Mouse (Mus musculus) intestine, embryonic 14.5 days (tissue): ENCODE results near the gene Anapc5. TPM values are rescaled to one million over a fixed set of nuclear protein-coding genes. Genes with fewer than 3 reads are reported as not detected.
A peak's percentile ranks its signal among the peaks of the same experiment; 100 is the strongest.

ENCODE experiments used
- ATAC-seq: fragments of 200-750 bp; cut with Nextera tagmentation; replicated peaks from 2 replicates; pipeline ENCODE4 v1.8.0; 2017; ENCODE audit warnings: low read depth, moderate number of reproducible peaks, moderate TSS enrichment, moderate library complexity; ENCODE audit not compliant: low FRiP score, low TSS enrichment
- DNase-seq: peaks from one replicate; pipeline ENCODE4 v3.0.0-alpha.2; 2018; ENCODE audit warnings: low spot score
- H3K27ac ChIP-seq: fragments of 300-500 bp; sonication (generic); 2 replicates; pipeline ENCODE4 v1.5.1; 2014; ENCODE audit warnings: low read depth, mild to moderate bottlenecking, control low read depth
- H3K27me3 ChIP-seq: fragments of 300-500 bp; sonication (generic); replicated peaks from 2 replicates; pipeline ENCODE4 v1.6.1; 2014; ENCODE audit warnings: low read length, control low read depth; ENCODE audit not compliant: control insufficient read depth, insufficient read depth
- H3K36me3 ChIP-seq: fragments of 300-500 bp; sonication (generic); 2 replicates; pipeline ENCODE4 v1.6.1; 2014; ENCODE audit warnings: low read length, control low read depth; ENCODE audit not compliant: control insufficient read depth, insufficient read depth
- H3K4me1 ChIP-seq: fragments of 300-500 bp; sonication (generic); replicated peaks from 2 replicates; pipeline ENCODE4 v1.6.1; 2014; ENCODE audit warnings: low read length, control low read depth, mixed read lengths; ENCODE audit not compliant: control insufficient read depth, insufficient read depth
- H3K4me2 ChIP-seq: fragments of 300-500 bp; sonication (generic); 2 replicates; pipeline ENCODE4 v1.6.1; 2014; ENCODE audit warnings: low read length
- H3K4me3 ChIP-seq: fragments of 300-500 bp; sonication (generic); 2 replicates; pipeline ENCODE4 v1.5.1; 2014; ENCODE audit warnings: low read depth, low read length, control low read depth, mixed read lengths
- H3K9ac ChIP-seq: fragments of 300-500 bp; sonication (generic); 2 replicates; pipeline ENCODE4 v1.6.1; 2014; ENCODE audit warnings: mild to moderate bottlenecking, low read length
- H3K9me3 ChIP-seq: fragments of 300-500 bp; sonication (generic); 2 replicates; pipeline ENCODE4 v1.6.1; 2016; ENCODE audit warnings: low read length, control low read depth; ENCODE audit not compliant: control insufficient read depth
- WGBS: fragments of 180-500 bp; shearing (Covaris S2); extraction: QIAGEN DNeasy Blood & Tissue Kit; methylation state at CpG from one replicate; pipeline ENCODE4 v1.1.7; 2014; 5-methylcytosine and 5-hydroxymethylcytosine counted together
- polyA plus RNA-seq: library from polyadenylated mRNA; unstranded; fragments of >200 nt; fragmentation: Nextera tagmentation; extraction: Ambion mirVana; gene quantifications from 2 replicates; pipeline ENCODE4 v1.2.1, GENCODE M21; 2014

Anapc5 gene
- polyA plus RNA-seq, 1 experiment from 2014 or later: 448 TPM

GRCm38 (mm10) chr5:122764032-122764464 is 57.1 kb downstream of the Anapc5 start:
- WGBS: 56% methylated on average over 10 of the region's 10 CpGs
- Histone ChIP-seq H3K4me1 (no peaks in the 10 kb centered on the region), H3K27ac (no peak overlapping the region), H3K27me3 (no peaks in the 10 kb centered on the region), H3K9ac (no peak overlapping the region), H3K9me3 (no peaks in the 10 kb centered on the region), H3K4me3 (no peak overlapping the region), H3K4me2 (no peak overlapping the region), H3K36me3 (0 out of 2 replicates have a peak, but pooled peaks cover 4% of the 10 kb centered on the region)
- ATAC-seq (0 out of 2 replicates have a peak, but pooled peaks have one; percentile 13), DNase-seq (no peak)

DNA sequence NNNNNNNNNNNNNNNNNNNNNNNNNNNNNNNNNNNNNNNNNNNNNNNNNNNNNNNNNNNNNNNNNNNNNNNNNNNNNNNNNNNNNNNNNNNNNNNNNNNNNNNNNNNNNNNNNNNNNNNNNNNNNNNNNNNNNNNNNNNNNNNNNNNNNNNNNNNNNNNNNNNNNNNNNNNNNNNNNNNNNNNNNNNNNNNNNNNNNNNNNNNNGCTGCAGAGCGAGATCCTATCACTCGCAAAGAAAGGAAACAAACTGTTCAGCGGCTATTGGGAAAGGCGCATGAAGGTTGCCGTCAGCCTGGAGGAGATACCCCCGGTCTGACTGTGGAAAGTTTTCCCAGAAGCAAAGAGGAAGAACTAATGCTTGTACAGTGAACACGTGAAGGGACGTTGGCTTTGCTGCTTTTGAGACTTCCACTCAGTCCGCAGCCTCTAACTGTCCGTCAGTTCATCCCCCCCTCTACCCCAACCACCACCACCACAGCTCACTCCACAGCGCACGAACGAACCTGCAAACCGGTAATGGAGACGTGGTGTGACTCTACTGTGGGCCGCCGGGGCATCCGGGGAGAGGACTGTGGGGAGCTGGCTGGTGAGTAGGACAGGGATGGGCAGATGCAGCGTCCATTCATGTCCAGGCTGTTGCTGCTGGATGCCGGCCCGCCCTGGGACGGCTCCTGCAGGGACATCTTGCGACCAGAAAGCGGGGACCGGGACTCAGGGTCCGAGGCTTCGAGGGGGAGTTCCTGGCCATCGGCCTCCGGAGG is 57.7 kb downstream of the Anapc5 start:
- peaks cover 8% of the 10 kb centered on the region for H3K36me3 ChIP-seq
- H3K4me2 ChIP-seq: no peak overlapping the region
- ATAC-seq (0 out of 2 replicates have a peak, but pooled peaks have one; percentile 44), DNase-seq (no peak)
- no peak overlapping the region for H3K27ac ChIP-seq
- H3K9me3 ChIP-seq: no peaks in the 10 kb centered on the region
- H3K9ac ChIP-seq: no peak overlapping the region
- no peak overlapping the region for H3K4me3 ChIP-seq
- no peaks in the 10 kb centered on the region for H3K27me3 ChIP-seq
- H3K4me1 ChIP-seq: no peaks in the 10 kb centered on the region
- 72% methylated on average over 29 of the region's 29 CpGs for WGBS

GRCm38 (mm10) chr5:122756680-122757079 is 64.5 kb downstream of the Anapc5 start:
- DNase-seq (no peak), ATAC-seq (no peak)
- Histone ChIP-seq H3K4me1 (no peaks in the 10 kb centered on the region), H3K4me2 (no peak overlapping the region), H3K36me3 (peaks cover 33% of the 10 kb centered on the region), H3K9ac (no peak overlapping the region), H3K9me3 (0 out of 2 replicates have a peak, but pooled peaks cover 3% of the 10 kb centered on the region), H3K27ac (no peak overlapping the region), H3K4me3 (no peak overlapping the region), H3K27me3 (no peaks in the 10 kb centered on the region)
- 89% methylated on average over 7 of the region's 7 CpGs for WGBS

- H3K9ac ChIP-seq: no peak overlapping the region
- H3K27ac ChIP-seq: no peak overlapping the region
- H3K36me3 ChIP-seq: peaks cover 33% of the 10 kb centered on the region
- 0 out of 2 replicates have a peak, but pooled peaks cover 3% of the 10 kb centered on the region for H3K9me3 ChIP-seq
- ATAC-seq (no peak), DNase-seq (no peak)
- no peaks in the 10 kb centered on the region for H3K4me1 ChIP-seq
- no peaks in the 10 kb centered on the region for H3K27me3 ChIP-seq
- WGBS: 69% methylated on average over 6 of the region's 6 CpGs
- H3K4me2 ChIP-seq: no peak overlapping the region
- no peak overlapping the region for H3K4me3 ChIP-seq
These were observed 65.0 kb downstream of the Anapc5 start for GRCm38 (mm10) chr5:122756144-122756543.

- Histone ChIP-seq H3K9ac (no peak overlapping the region), H3K4me1 (no peaks in the 10 kb centered on the region), H3K27ac (no peak overlapping the region), H3K9me3 (0 out of 2 replicates have a peak, but pooled peaks cover 3% of the 10 kb centered on the region), H3K4me2 (no peak overlapping the region), H3K36me3 (peaks cover 33% of the 10 kb centered on the region), H3K27me3 (no peaks in the 10 kb centered on the region), H3K4me3 (no peak overlapping the region)
- WGBS: 90% methylated on average over 4 of the region's 4 CpGs
- DNase-seq (no peak), ATAC-seq (no peak)
These were observed 65.5 kb downstream of the Anapc5 start for GRCm38 (mm10) chr5:122755620-122756019.

DNA sequence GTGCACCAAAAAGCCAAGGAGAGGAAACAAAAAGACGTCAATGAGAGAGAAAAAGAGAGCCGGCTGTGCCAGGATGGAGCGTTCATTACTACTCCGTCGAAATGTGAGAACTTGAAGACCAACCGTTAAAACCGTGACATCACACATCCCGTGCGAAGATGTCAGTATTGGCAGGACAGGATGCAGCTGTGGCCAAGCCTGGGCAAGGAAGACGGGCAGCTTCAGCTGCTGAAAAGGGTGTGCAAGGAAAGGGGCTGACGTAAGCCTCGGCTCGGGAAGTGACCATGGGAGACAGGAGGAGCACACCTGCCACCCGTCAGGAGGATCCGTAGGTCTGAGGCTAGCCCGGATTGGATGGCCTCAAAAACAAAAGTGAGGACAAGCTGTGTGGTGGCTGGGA is 66.7 kb downstream of the Anapc5 start:
- WGBS: 80% methylated on average over 16 of the region's 16 CpGs
- H3K4me3 ChIP-seq: no peak overlapping the region
- no peak overlapping the region for H3K4me2 ChIP-seq
- ATAC-seq (no peak), DNase-seq (no peak)
- no peaks in the 10 kb centered on the region for H3K4me1 ChIP-seq
- peaks cover 33% of the 10 kb centered on the region for H3K36me3 ChIP-seq
- no peak overlapping the region for H3K27ac ChIP-seq
- no peak overlapping the region for H3K9ac ChIP-seq
- 0 out of 2 replicates have a peak, but pooled peaks cover 3% of the 10 kb centered on the region for H3K9me3 ChIP-seq
- no peaks in the 10 kb centered on the region for H3K27me3 ChIP-seq

DNA sequence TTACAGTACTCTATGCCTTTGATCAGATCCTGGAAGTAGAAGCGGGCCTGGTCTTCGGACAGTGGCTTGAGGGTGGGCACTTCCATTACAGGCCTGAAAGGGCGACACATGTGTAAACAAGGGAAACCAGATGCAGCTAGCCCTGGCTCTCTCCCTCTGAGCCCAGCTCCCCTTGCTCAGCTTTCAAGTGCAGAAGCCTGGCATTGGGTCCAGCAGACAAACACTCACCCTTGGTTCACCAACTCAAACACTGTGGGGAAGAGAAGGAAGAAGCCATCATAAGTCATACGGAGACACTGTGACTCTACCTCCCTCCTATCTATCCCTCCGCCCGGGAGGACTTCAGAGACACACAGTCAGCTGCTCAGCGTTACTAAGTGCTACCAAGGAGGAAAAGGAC is 73.2 kb downstream of the Anapc5 start:
- Histone ChIP-seq H3K4me2 (no peak overlapping the region), H3K36me3 (peaks cover 32% of the 10 kb centered on the region), H3K9me3 (no peaks in the 10 kb centered on the region), H3K9ac (no peak overlapping the region), H3K27me3 (no peaks in the 10 kb centered on the region), H3K4me1 (no peaks in the 10 kb centered on the region), H3K27ac (no peak overlapping the region), H3K4me3 (no peak overlapping the region)
- no peak for DNase-seq
- ATAC-seq: no peak
- WGBS: 55% methylated on average over 7 of the region's 7 CpGs

- H3K27ac ChIP-seq: no peak overlapping the region
- no peak overlapping the region for H3K9ac ChIP-seq
- peaks cover 50% of the 10 kb centered on the region for H3K36me3 ChIP-seq
- DNase-seq: no peak
- ATAC-seq: no peak
- H3K4me3 ChIP-seq: no peak overlapping the region
- H3K4me2 ChIP-seq: no peak overlapping the region
- 75% methylated on average over 13 of the region's 13 CpGs for WGBS
- H3K9me3 ChIP-seq: no peaks in the 10 kb centered on the region
- H3K27me3 ChIP-seq: no peaks in the 10 kb centered on the region
- H3K4me1 ChIP-seq: no peaks in the 10 kb centered on the region
These were observed 77.2 kb downstream of the Anapc5 start for GRCm38 (mm10) chr5:122743880-122744422.
